Mouse (Mus musculus) ES-E14 (cell line): Measurements from ENCODE around the gene Unc5c. TPM values are rescaled to one million over a fixed set of nuclear protein-coding genes. Genes with fewer than 3 reads are reported as not detected.

Experiments
- DNase-seq: peaks from one replicate; pipeline ENCODE4 v3.0.0-alpha.2; 2013; ENCODE audit warnings: low read depth, low spot score
- H3K27ac ChIP-seq: 2 replicates; pipeline ENCODE4 v1.5.1; 2012; ENCODE audit warnings: low read depth, mild to moderate bottlenecking, low read length, moderate library complexity, mixed read lengths; ENCODE audit not compliant: poor library complexity, insufficient read depth, severe bottlenecking
- H3K36me3 ChIP-seq: 2 replicates; pipeline ENCODE4 v1.6.1; 2012; ENCODE audit warnings: mild to moderate bottlenecking, low read length, moderate library complexity, mixed read lengths; ENCODE audit not compliant: control insufficient read depth, poor library complexity, insufficient read depth, severe bottlenecking
- H3K4me1 ChIP-seq, 2 experiments: fragments of 150-350 bp in 1 of 2; sonication (generic) in 1 of 2; 2 replicates each; pipeline ENCODE4 v1.6.1; 2012; ENCODE audit warnings: low read length in 2 of 2, mild to moderate bottlenecking in 1 of 2, mixed read lengths in 1 of 2; ENCODE audit not compliant: control insufficient read depth in 2 of 2, insufficient read depth in 2 of 2, poor library complexity in 1 of 2
- H3K4me3 ChIP-seq, 2 experiments: fragments of 150-350 bp in 1 of 2; sonication (generic) in 1 of 2; 2 replicates each; pipeline ENCODE4 v1.5.1; 2012; ENCODE audit warnings: low read length in 2 of 2, low read depth in 1 of 2, mild to moderate bottlenecking in 1 of 2, mixed read lengths in 1 of 2; ENCODE audit not compliant: insufficient read depth in 1 of 2, poor library complexity in 1 of 2, severe bottlenecking in 1 of 2
- H3K9ac ChIP-seq: 2 replicates; pipeline ENCODE4 v1.6.1; 2012; ENCODE audit warnings: low read depth, mild to moderate bottlenecking, low read length, mixed read lengths; ENCODE audit not compliant: poor library complexity, insufficient read depth, severe bottlenecking
- H3K9me3 ChIP-seq: fragments of 150-350 bp; sonication (generic); 2 replicates; pipeline ENCODE4 v1.6.1; 2012; ENCODE audit warnings: low read depth, mild to moderate bottlenecking, low read length; ENCODE audit not compliant: control insufficient read depth, insufficient read depth
- CHD2 ChIP-seq: IDR thresholded peaks from 2 replicates; pipeline ENCODE4 v1.6.1; 2014; ENCODE audit warnings: mild to moderate bottlenecking, low read depth, low read length, inconsistent platforms
- HCFC1 ChIP-seq: IDR thresholded peaks from 2 replicates; pipeline ENCODE4 v1.6.1; 2012; ENCODE audit warnings: low read length, inconsistent platforms, borderline replicate concordance; ENCODE audit not compliant: insufficient read depth
- MAFK ChIP-seq: IDR thresholded peaks from 2 replicates; pipeline ENCODE4 v1.6.1; 2014; ENCODE audit warnings: mild to moderate bottlenecking, low read depth, low read length, inconsistent platforms; ENCODE audit not compliant: insufficient read depth
- ZC3H11A ChIP-seq: IDR thresholded peaks from 2 replicates; pipeline ENCODE4 v1.6.1; 2012; ENCODE audit warnings: low read depth, mild to moderate bottlenecking, inconsistent platforms, low read length, borderline replicate concordance
- ZNF384 ChIP-seq: IDR thresholded peaks from 2 replicates; pipeline ENCODE4 v1.6.1; 2012; ENCODE audit warnings: low read depth, low read length, inconsistent platforms
- in situ Hi-C, 2 experiments: fragments of 600-800 bp; cut with MboI; formaldehyde crosslinking; loops; one replicate each; pipeline ENCODE4 v1.15.1; 2025; ENCODE audit warnings: low sequenced_read_pairs in 2 of 2, inconsistent platforms in 1 of 2; ENCODE audit not compliant: unreplicated experiment in 2 of 2
- total RNA-seq: library from RNA; depleted of rRNA; stranded (reverse); fragments of 300-350 nt; gene quantifications from 2 replicates; pipeline ENCODE4 v1.2.3, GENCODE M21; 2012

Gene Unc5c
- total RNA-seq, 1 experiment = 0.67 TPM

DNA sequence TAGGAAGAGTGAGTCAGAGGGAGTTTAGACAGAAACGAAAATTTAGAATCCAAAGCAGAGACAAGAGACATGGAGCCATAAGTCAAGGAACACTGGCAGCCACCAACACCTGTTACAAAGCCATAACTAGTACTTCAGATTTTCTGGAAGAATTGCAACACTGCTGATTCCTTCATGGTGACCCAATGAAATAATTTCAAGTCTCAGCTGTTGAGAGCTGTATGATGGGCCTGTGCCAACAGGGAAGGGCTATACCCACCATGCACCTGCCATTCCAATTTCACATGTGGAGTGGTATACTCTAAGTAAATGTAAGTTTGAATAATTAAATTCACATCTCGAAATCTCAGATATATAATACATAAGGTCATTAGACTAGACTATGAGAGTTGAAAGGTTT is 259.5 kb downstream of the Unc5c start:
- no peak for TF ChIP-seq ZNF384
- no peak for TF ChIP-seq ZC3H11A
- no peak for TF ChIP-seq HCFC1
- no peak for TF ChIP-seq CHD2
- no peak for TF ChIP-seq MAFK
- no peak overlapping the region for H3K9ac ChIP-seq
- H3K4me3 ChIP-seq = no peak overlapping the region
- H3K9me3 ChIP-seq = no peaks in the 10 kb centered on the region
- no peaks in the 10 kb centered on the region for H3K36me3 ChIP-seq
- in situ Hi-C loops = no loop called here
- H3K27ac ChIP-seq = no peak overlapping the region
- no peak for DNase-seq
- no peaks in the 10 kb centered on the region for H3K4me1 ChIP-seq

DNA sequence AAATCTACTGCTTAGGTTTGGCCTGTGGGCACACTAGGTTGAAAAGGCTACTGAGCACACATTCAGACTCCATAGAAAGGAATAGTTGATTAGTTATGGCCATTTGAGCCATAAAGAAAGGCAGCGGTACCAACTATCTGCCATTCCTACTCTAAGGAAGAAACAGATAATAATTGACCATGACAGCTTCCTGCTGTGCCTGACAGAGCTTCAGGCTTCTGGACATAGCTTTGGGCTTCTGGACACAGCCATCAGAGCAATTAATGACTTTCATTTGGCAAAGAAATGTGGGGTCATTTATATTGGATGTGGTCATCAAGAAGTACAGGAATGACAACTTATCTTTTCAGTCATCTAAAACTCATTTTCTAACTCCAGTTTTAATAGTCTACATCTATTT is 260.4 kb downstream of the Unc5c start:
- H3K9ac ChIP-seq = no peak overlapping the region
- H3K27ac ChIP-seq = no peak overlapping the region
- H3K36me3 ChIP-seq = no peaks in the 10 kb centered on the region
- H3K4me1 ChIP-seq = no peaks in the 10 kb centered on the region
- no peaks in the 10 kb centered on the region for H3K9me3 ChIP-seq
- in situ Hi-C loops = no loop called here
- DNase-seq = no peak
- no peak overlapping the region for H3K4me3 ChIP-seq
- TF ChIP-seq ZC3H11A = no peak
- no peak for TF ChIP-seq HCFC1
- no peak for TF ChIP-seq MAFK
- no peak for TF ChIP-seq CHD2
- no peak for TF ChIP-seq ZNF384

DNA sequence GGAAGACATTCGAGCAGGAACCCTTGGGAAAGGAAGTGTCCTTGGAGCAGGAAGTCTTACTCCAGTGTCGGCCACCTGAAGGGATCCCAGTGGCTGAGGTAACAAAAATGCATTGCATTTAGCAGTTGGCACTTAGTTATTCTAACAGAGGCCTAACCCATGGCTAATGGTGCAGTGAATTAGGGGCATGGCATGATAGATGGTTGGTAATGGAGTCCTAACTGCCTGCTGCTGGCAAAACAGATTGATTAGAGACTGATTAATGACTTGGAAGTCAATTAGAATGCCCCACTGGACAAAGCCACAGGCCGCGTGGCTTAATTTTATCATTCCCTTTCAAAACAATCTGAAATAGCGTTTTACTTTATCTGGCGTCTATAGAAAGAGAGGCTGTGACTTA is 268.8 kb downstream of the Unc5c start:
- H3K36me3 ChIP-seq = no peaks in the 10 kb centered on the region
- DNase-seq = no peak
- H3K27ac ChIP-seq = no peak overlapping the region
- no peak overlapping the region for H3K4me3 ChIP-seq
- in situ Hi-C loops = no loop called here
- H3K9me3 ChIP-seq = no peaks in the 10 kb centered on the region
- no peak overlapping the region for H3K9ac ChIP-seq
- no peak for TF ChIP-seq HCFC1
- H3K4me1 ChIP-seq = no peaks in the 10 kb centered on the region

DNA sequence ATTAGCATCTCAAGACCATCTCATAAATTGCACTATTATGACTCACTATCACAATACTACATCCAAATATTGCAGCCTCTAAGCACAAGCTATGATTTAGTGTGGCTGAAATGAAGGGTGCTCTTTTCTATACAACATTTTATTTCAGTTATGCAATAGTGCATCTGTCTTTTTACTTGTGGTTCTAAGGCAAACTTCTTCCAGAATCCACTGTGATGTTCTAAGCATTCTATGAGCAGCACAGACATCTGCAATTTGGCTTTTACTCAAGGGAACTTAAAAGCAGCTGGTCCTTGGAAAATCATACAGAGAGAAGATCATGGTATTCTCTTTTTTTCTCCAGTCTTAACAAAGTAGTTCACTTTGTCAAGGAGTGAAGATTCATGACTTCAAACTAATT is 270.3 kb downstream of the Unc5c start:
- Histone ChIP-seq H3K36me3 (no peaks in the 10 kb centered on the region), H3K4me1 (no peaks in the 10 kb centered on the region), H3K4me3 (no peak overlapping the region), H3K27ac (no peak overlapping the region), H3K9me3 (no peaks in the 10 kb centered on the region), H3K9ac (no peak overlapping the region)
- in situ Hi-C loops = no loop called here
- no peak for DNase-seq
- no peak for TF ChIP-seq ZC3H11A
- TF ChIP-seq CHD2 = no peak
- TF ChIP-seq HCFC1 = no peak
- no peak for TF ChIP-seq MAFK
- no peak for TF ChIP-seq ZNF384

DNA sequence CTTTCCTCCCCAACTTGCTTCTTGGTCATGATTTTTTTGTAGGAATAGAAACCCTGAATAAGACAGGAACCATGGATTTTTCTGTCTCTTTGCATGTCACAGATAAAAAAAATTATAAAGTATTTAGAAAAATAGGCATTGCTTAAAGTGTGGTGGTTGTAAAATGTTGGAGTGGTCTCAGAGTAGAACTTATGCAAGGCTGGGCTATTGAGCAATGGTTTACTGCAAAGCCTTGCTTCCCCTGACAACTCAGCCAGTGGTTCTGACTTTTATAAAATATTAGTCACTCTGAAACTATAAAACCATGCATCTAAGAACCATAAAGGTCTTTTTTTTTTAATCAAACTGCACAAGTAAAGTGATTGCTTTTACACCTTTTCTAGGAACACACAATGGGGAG is 280.3 kb downstream of the Unc5c start:
- TF ChIP-seq HCFC1 (no peak), MAFK (no peak), CHD2 (no peak), ZNF384 (no peak), ZC3H11A (no peak)
- Histone ChIP-seq H3K27ac (no peak overlapping the region), H3K9ac (no peak overlapping the region), H3K36me3 (no peaks in the 10 kb centered on the region), H3K4me3 (no peak overlapping the region), H3K9me3 (no peaks in the 10 kb centered on the region), H3K4me1 (no peaks in the 10 kb centered on the region)
- DNase-seq = no peak
- in situ Hi-C loops = no loop called here
